Comparison of ENCODE assay signal across 18 mouse cellular contexts in genomic region chr2:163743357-163743756, GRCm38 (mm10). TPM values are rescaled to one million over a fixed set of nuclear protein-coding genes. Genes with fewer than 3 reads are reported as not detected.
DNase-seq lines count a peak whose midpoint lies in the region; ATAC-seq and TF ChIP-seq lines count a peak whose summit lies in the region.
"Had no signal": no experiment of that assay in that cellular context is flagged by ENCODE, and none has a peak within 500 bp of the region (broad histone marks: within the 10 kb centered on the region; RNA-seq: fewer than 3 reads in every experiment).

No protein-coding gene starts in this region.

- no peak for TF ChIP-seq POLR2A in lung, adult 2 months (IDR thresholded peaks at IDR 0.05; ENCODE audit: borderline replicate concordance, extremely low read depth, low read depth, low read length)

- H3K36me3 ChIP-seq in liver, embryonic 12.5 days, result no peaks in the 10 kb centered on the region
- H3K36me3 ChIP-seq: limb, embryonic 12.5 days; midbrain, embryonic 12.5 days had no signal

- 0 out of 2 replicates have a peak, but pooled peaks have one; percentile 14 for ATAC-seq in liver, embryonic 12.5 days
- ATAC-seq: forebrain, embryonic 14.5 days; hindbrain, embryonic 16.5 days had no signal

- H3K4me2 ChIP-seq in liver, embryonic 12.5 days, result no peak overlapping the region
- H3K4me2 ChIP-seq: limb, embryonic 12.5 days; midbrain, embryonic 12.5 days had no signal

- TF ChIP-seq CTCF in lung, adult 2 months (IDR thresholded peaks at IDR 0.05; ENCODE audit: insufficient read depth, low read length), result no peak

- no peaks in the 10 kb centered on the region for H3K9me3 ChIP-seq in liver, embryonic 12.5 days (replicated peaks)
- H3K9me3 ChIP-seq: limb, embryonic 12.5 days; midbrain, embryonic 12.5 days had no signal

- H3K27ac ChIP-seq in liver, embryonic 12.5 days, result no peak overlapping the region
- H3K27ac ChIP-seq: kidney, postnatal 0 days; limb, embryonic 12.5 days; midbrain, embryonic 12.5 days had no signal

- peak; percentile 20 for DNase-seq in embryo, embryonic 10 days (ENCODE audit: low spot score)
- DNase-seq in embryo, embryonic 9.5 days (ENCODE audit: extremely low spot score), result no peak
- DNase-seq in lung, adult 18-20 months, result peak; percentile 16 to 41
- DNase-seq in lung, adult 2 months, result no peak
- peak; percentile 35 for DNase-seq in lung, postnatal 36 days
- no peak for DNase-seq in testis, postnatal 10 days (ENCODE audit: low spot score)
- DNase-seq in adrenal gland, postnatal 14 days, result no peak
- DNase-seq: adrenal gland, postnatal 10 days; cerebellum, postnatal 14 days; heart, adult 11 months; heart, postnatal 10 days; right cerebral cortex, postnatal 25 days had no signal

- no peak overlapping the region for H3K9ac ChIP-seq in liver, embryonic 12.5 days
- H3K9ac ChIP-seq: limb, embryonic 12.5 days; midbrain, embryonic 12.5 days had no signal

- H3K27me3 ChIP-seq in liver, embryonic 12.5 days (replicated peaks), result peaks cover 3% of the 10 kb centered on the region

- peaks cover 8% of the 10 kb centered on the region; the same call in 1 of the 2 replicates for H3K4me1 ChIP-seq in lung, adult 2 months (ENCODE audit: control insufficient read depth, insufficient read depth, low read length)
- peaks cover 21% of the 10 kb centered on the region for H3K4me1 ChIP-seq in liver, embryonic 12.5 days
- H3K4me1 ChIP-seq: midbrain, embryonic 12.5 days had no signal

- no peak overlapping the region for H3K4me3 ChIP-seq in lung, adult 2 months (replicated peaks; ENCODE audit: extremely low read depth, low read depth, low read length)
- no peak overlapping the region for H3K4me3 ChIP-seq in liver, embryonic 12.5 days
- H3K4me3 ChIP-seq: limb, embryonic 12.5 days; midbrain, embryonic 12.5 days had no signal

- 35% methylated on average over 6 of the region's 6 CpGs for WGBS in lung, adult 2 months
- WGBS in liver, embryonic 12.5 days (ENCODE audit: insufficient replicate concordance), result 19% methylated on average over 6 of the region's 6 CpGs

RNA-seq across cellular contexts. Expression of gene Ada, which starts 6.7 kb away (rescaled TPM):
- 2.4 and 105 TPM in 2 replicates for polyA plus RNA-seq in lung, adult 2 months (2012; rRNA removed)
- 6.6 and 6.7 TPM in 2 replicates for polyA plus RNA-seq in liver, embryonic 12.5 days (2016; fragmentation: Nextera tagmentation; extraction: Ambion mirVana)
- 3.1 and 3.9 TPM in 2 replicates for total RNA-seq in adrenal gland, postnatal 14 days (2021)

Comparison
In these comparisons a context has a peak if more than half of its experiments do, and no peak if none do; other contexts are left out.
1. DNase-seq: peak in embryo, embryonic 10 days (single experiment), lung, adult 18-20 months (2 of 2) and lung, postnatal 36 days (single experiment); none in embryo, embryonic 9.5 days (single experiment), lung, adult 2 months (single experiment), testis, postnatal 10 days (single experiment) and adrenal gland, postnatal 14 days (single experiment).